Mouse (Mus musculus) small intestine, adult 2 months (tissue): ENCODE results near the gene Tnik.

Experiments used
- CTCF ChIP-seq: fragments of 200-500 bp; IDR thresholded peaks from 2 replicates; pipeline ENCODE4 v1.5.1; 2012; ENCODE audit warnings: low read depth, mild to moderate bottlenecking, control low read depth, inconsistent platforms, low read length, moderate library complexity, mixed read lengths; ENCODE audit not compliant: insufficient replicate concordance, insufficient read length; ENCODE audit errors: extremely low read depth
- POLR2A ChIP-seq: fragments of 200-500 bp; IDR thresholded peaks from 2 replicates; pipeline ENCODE4 v1.6.1; 2012; ENCODE audit warnings: low read depth, mild to moderate bottlenecking, control low read depth, inconsistent platforms, low read length, moderate library complexity

GRCm38 (mm10) chr3:28532666-28533065 is 269.7 kb downstream of the Tnik start:
- TF ChIP-seq CTCF (no peak), POLR2A (no peak)
